In genomic region chr10:89521790-89522431, GRCm38 (mm10) we compare ENCODE assay signal across 1 mouse cellular context.
TF ChIP-seq lines count a peak whose summit lies in the region.

No protein-coding gene starts in this region.

TF ChIP-seq in MEL, 35 proteins besides CTCF, POLR2A, EP300 and RAD21 (continued from another document):
- TF ChIP-seq ZKSCAN1 (IDR thresholded peaks at IDR 0.05; ENCODE audit: low read depth, low read length) (peak; percentile 40; the same call in 1 of the 2 replicates), SIN3A (IDR thresholded peaks at IDR 0.05; ENCODE audit: low read length) (peak; percentile 63; the same call in 1 of the 2 replicates)
